Comparison of ENCODE assay signal across 8 mouse cellular contexts in the genomic region with DNA sequence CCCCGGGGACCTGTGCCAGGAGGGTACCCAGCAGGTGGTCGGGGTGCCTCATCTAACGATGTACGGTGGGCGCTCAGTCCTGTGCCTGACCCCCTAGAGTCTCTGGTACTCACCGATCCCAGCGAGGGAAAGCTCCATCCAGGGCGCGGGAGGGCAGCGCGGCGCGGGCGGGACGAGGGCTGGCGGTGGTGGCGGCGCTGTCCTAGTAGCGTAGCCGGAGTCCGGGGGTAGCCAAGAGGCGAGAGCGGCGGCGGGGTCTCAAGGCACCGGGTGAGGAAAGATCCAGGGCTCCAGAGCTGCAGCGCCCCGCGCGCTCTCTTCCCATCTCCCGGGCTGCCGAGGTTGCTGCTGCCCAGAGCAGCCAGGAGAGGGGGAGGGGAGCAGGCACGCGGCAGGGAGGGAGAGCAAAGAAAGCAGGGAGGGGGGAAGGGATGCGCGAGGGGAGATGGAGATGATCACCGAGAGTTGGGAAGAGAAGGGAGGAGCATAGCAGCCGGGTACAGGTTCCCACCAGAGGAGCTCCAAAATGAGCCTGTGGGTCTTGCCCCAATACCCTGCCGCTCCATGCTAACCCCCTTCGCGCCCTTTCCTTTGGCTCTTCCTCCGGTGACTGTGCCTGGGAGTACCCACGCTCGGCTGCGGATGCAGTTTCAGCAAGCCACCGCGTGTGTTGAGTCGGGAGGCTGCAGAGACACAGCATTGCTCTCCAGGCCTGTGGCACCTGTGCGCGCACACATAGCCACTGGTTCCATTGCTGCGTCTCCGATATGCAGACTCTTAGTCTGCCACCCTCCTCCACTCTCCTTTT. TPM values are rescaled to one million over a fixed set of nuclear protein-coding genes. Genes with fewer than 3 reads are reported as not detected.
DNase-seq lines count a peak whose midpoint lies in the region; ATAC-seq and TF ChIP-seq lines count a peak whose summit lies in the region.

A gene (minus strand): TSS at position 769 of the 808 bp plus-strand sequence.

- H3K36me3 ChIP-seq in heart, postnatal 0 days (replicated peaks; ENCODE audit: control insufficient read depth, insufficient read depth, low read length): no peaks in the 10 kb centered on the region
- H3K36me3 ChIP-seq in hindbrain, embryonic 10.5 days: no peaks in the 10 kb centered on the region
- H3K36me3 ChIP-seq in liver, embryonic 16.5 days (ENCODE audit: control insufficient read depth, insufficient read depth): no peaks in the 10 kb centered on the region

- peak; percentile 69 for TF ChIP-seq POLR2A in cortical plate, adult 2 months (IDR thresholded peaks at IDR 0.05; ENCODE audit: extremely low read depth, insufficient read depth, low read length)

- no peak for TF ChIP-seq CTCF in heart, postnatal 0 days (IDR thresholded peaks at IDR 0.05; ENCODE audit: low read depth)
- no peak for TF ChIP-seq CTCF in cortical plate, adult 2 months (IDR thresholded peaks at IDR 0.05; ENCODE audit: extremely low read depth, insufficient read depth, low read length)

- under 1% methylated on average over 51 of the region's 52 CpGs for WGBS in heart, postnatal 0 days
- WGBS in hindbrain, embryonic 10.5 days: under 1% methylated on average over 52 of the region's 52 CpGs
- 2% methylated on average over 52 of the region's 52 CpGs for WGBS in liver, embryonic 16.5 days (ENCODE audit: insufficient replicate concordance)

- H3K9ac ChIP-seq in heart, postnatal 0 days (replicated peaks; ENCODE audit: low read depth, low read length): no peak within 1 kb of the TSS
- H3K9ac ChIP-seq in liver, embryonic 16.5 days (ENCODE audit: low read depth, low read length): no peak within 1 kb of the TSS

- no peak within 1 kb of the TSS for H3K27ac ChIP-seq in heart, postnatal 0 days (ENCODE audit: low read depth)
- H3K27ac ChIP-seq in cortical plate, adult 2 months (ENCODE audit: insufficient read depth, low read length): peak within 1 kb of the TSS; percentile 74
- H3K27ac ChIP-seq in hindbrain, embryonic 10.5 days: peak within 1 kb of the TSS; percentile 89
- H3K27ac ChIP-seq in liver, embryonic 16.5 days (ENCODE audit: low read length): no peak within 1 kb of the TSS

- peak within 1 kb of the TSS; percentile 41 for H3K4me3 ChIP-seq in heart, postnatal 0 days (ENCODE audit: low read depth, low read length)
- peak within 1 kb of the TSS; percentile 87 for H3K4me3 ChIP-seq in cortical plate, adult 2 months (ENCODE audit: insufficient read depth, low read length)
- H3K4me3 ChIP-seq in hindbrain, embryonic 10.5 days: peak within 1 kb of the TSS; percentile 63
- 0 out of 2 replicates have a peak within 1 kb of the TSS, but pooled peaks have one; percentile 5 for H3K4me3 ChIP-seq in liver, embryonic 16.5 days (ENCODE audit: low read depth, low read length)

- no peak for ATAC-seq in heart, postnatal 0 days (ENCODE audit: insufficient read depth, low read depth)
- ATAC-seq in liver, embryonic 16.5 days (ENCODE audit: low read depth): no peak

- H3K9me3 ChIP-seq in heart, postnatal 0 days (replicated peaks; ENCODE audit: control insufficient read depth, low read length): no peaks in the 10 kb centered on the region
- no peaks in the 10 kb centered on the region for H3K9me3 ChIP-seq in hindbrain, embryonic 10.5 days
- H3K9me3 ChIP-seq in liver, embryonic 16.5 days (replicated peaks; ENCODE audit: control insufficient read depth, low read length): no peaks in the 10 kb centered on the region

- peaks cover 13% of the 10 kb centered on the region for H3K27me3 ChIP-seq in heart, postnatal 0 days (ENCODE audit: control insufficient read depth, insufficient read depth, low read length)
- peaks cover 10% of the 10 kb centered on the region; the same call in 1 of the 2 replicates for H3K27me3 ChIP-seq in hindbrain, embryonic 10.5 days (ENCODE audit: insufficient read depth, poor library complexity, severe bottlenecking)
- H3K27me3 ChIP-seq in liver, embryonic 16.5 days (ENCODE audit: control insufficient read depth, insufficient read depth, low read depth, low read length): peaks cover 13% of the 10 kb centered on the region

- TF ChIP-seq EP300 in heart, postnatal 0 days (IDR thresholded peaks at IDR 0.05; ENCODE audit: low read depth): no peak

- H3K4me1 ChIP-seq in heart, postnatal 0 days (ENCODE audit: control insufficient read depth, insufficient read depth): peaks cover 4% of the 10 kb centered on the region; the same call in 1 of the 2 replicates
- peaks cover 4% of the 10 kb centered on the region; the same call in 1 of the 2 replicates for H3K4me1 ChIP-seq in cortical plate, adult 2 months (ENCODE audit: control insufficient read depth, insufficient read depth, low read length)
- peaks cover 18% of the 10 kb centered on the region for H3K4me1 ChIP-seq in hindbrain, embryonic 10.5 days (replicated peaks)
- no peaks in the 10 kb centered on the region for H3K4me1 ChIP-seq in liver, embryonic 16.5 days (ENCODE audit: control insufficient read depth, low read depth, low read length)

- intact Hi-C loops in heart, postnatal 10 days (cut with DNase I): no loop called here

- peak within 1 kb of the TSS; percentile 68 for H3K4me2 ChIP-seq in heart, postnatal 0 days (ENCODE audit: low read depth, low read length)
- H3K4me2 ChIP-seq in liver, embryonic 16.5 days (ENCODE audit: low read depth, low read length): peak within 1 kb of the TSS; percentile 42

- DNase-seq in heart, postnatal 0 days (ENCODE audit: low spot score): no peak
- DNase-seq in heart, postnatal 10 days: no peak
- DNase-seq in hindbrain, embryonic 10.5 days (ENCODE audit: low spot score): peak; percentile 82
- DNase-seq in layer of hippocampus, adult 8-10 months (ENCODE audit: low spot score in 2 of 2): peak; percentile 69 to 80
- DNase-seq in right cerebral cortex, postnatal 25 days: peak; percentile 82
- DNase-seq in spleen, postnatal 10 days (ENCODE audit: low spot score in 2 of 2): no peak

RNA-seq across cellular contexts. Expression of the gene that starts here (rescaled TPM):
- 0.65 TPM in 1 of 2 replicates, not detected in the other for total RNA-seq in heart, postnatal 0 days (2014; rRNA removed; ENCODE audit: low replicate concordance)
- 0.04 TPM in 1 of 2 replicates, not detected in the other for polyA plus RNA-seq in heart, postnatal 0 days (2015; fragmentation: Nextera tagmentation; extraction: Ambion mirVana)
- not detected for total RNA-seq in heart, postnatal 10 days (2021)
- 21.8 and 22.2 TPM in 2 replicates for polyA plus RNA-seq in cortical plate, adult 2 months (2012; rRNA removed)
- polyA plus RNA-seq in hindbrain, embryonic 10.5 days (2016; fragmentation: Nextera tagmentation; extraction: Ambion mirVana): 1.8 and 1.9 TPM in 2 replicates
- total RNA-seq in layer of hippocampus, adult 8-10 months (2022): 10 to 100 TPM; 45.8 to 58.9 (median 51.9) TPM
- polyA plus RNA-seq in liver, embryonic 16.5 days (2015; fragmentation: Nextera tagmentation; extraction: Ambion mirVana): 0.02 TPM in 1 of 2 replicates, not detected in the other

Comparison
In these comparisons a context has a peak if more than half of its experiments do, and no peak if none do; other contexts are left out.
1. RNA of the gene that starts here (total RNA-seq): 45.8 to 58.9 TPM in layer of hippocampus, adult 8-10 months; 0.65 TPM in heart, postnatal 0 days and not detected in heart, postnatal 10 days; every median in the first group is over 10 times any median in the second.
2. DNase-seq: peak in hindbrain, embryonic 10.5 days (single experiment), layer of hippocampus, adult 8-10 months (2 of 2) and right cerebral cortex, postnatal 25 days (single experiment); none in heart, postnatal 0 days (single experiment), heart, postnatal 10 days (0 of 2) and spleen, postnatal 10 days (0 of 2).
3. H3K27ac ChIP-seq: peak in cortical plate, adult 2 months (single experiment) and hindbrain, embryonic 10.5 days (single experiment); none in heart, postnatal 0 days (single experiment) and liver, embryonic 16.5 days (single experiment).
4. H3K4me3 ChIP-seq: peak in every context shown above with its lines; median percentile 87 in cortical plate, adult 2 months; 63 in hindbrain, embryonic 10.5 days; 41 in heart, postnatal 0 days; 5 in liver, embryonic 16.5 days.